Mouse (Mus musculus) limb, embryonic 13.5 days (tissue): ENCODE results near the gene H60b. TPM values are rescaled to one million over a fixed set of nuclear protein-coding genes. Genes with fewer than 3 reads are reported as not detected.

ENCODE experiments used
- ATAC-seq: fragments of 200-750 bp; cut with Nextera tagmentation; 2 replicates; pipeline ENCODE4 v1.8.0; 2017; ENCODE audit warnings: low read depth, moderate number of reproducible peaks, moderate TSS enrichment; ENCODE audit not compliant: low FRiP score
- H3K27ac ChIP-seq: fragments of 300-500 bp; sonication (generic); 2 replicates; pipeline ENCODE4 v1.5.1; 2015; ENCODE audit warnings: inconsistent platforms, mild to moderate bottlenecking, moderate library complexity
- H3K27me3 ChIP-seq: fragments of 300-500 bp; sonication (generic); 2 replicates; pipeline ENCODE4 v1.6.1; 2015; ENCODE audit warnings: mild to moderate bottlenecking, inconsistent platforms
- H3K36me3 ChIP-seq: fragments of 300-500 bp; sonication (generic); 2 replicates; pipeline ENCODE4 v1.6.1; 2015; ENCODE audit warnings: inconsistent platforms, mild to moderate bottlenecking, moderate library complexity
- H3K4me1 ChIP-seq: fragments of 300-500 bp; sonication (generic); 2 replicates; pipeline ENCODE4 v1.6.1; 2015; ENCODE audit warnings: inconsistent platforms
- H3K4me2 ChIP-seq: fragments of 300-500 bp; sonication (generic); replicated peaks from 2 replicates; pipeline ENCODE4 v1.6.1; 2015; ENCODE audit warnings: inconsistent platforms, mild to moderate bottlenecking, moderate library complexity
- H3K4me3 ChIP-seq: fragments of 300-500 bp; sonication (generic); 2 replicates; pipeline ENCODE4 v1.5.1; 2015; ENCODE audit warnings: moderate library complexity, mild to moderate bottlenecking, inconsistent platforms
- H3K9ac ChIP-seq: fragments of 300-500 bp; sonication (generic); 2 replicates; pipeline ENCODE4 v1.6.1; 2015; ENCODE audit warnings: mild to moderate bottlenecking, inconsistent platforms
- H3K9me3 ChIP-seq: fragments of 300-500 bp; sonication (generic); 2 replicates; pipeline ENCODE4 v1.6.1; 2016; ENCODE audit warnings: inconsistent platforms
- WGBS: fragments of 180-500 bp; shearing (Covaris S2); methylation state at CpG from one replicate; pipeline ENCODE4 v1.1.7; 2015; 5-methylcytosine and 5-hydroxymethylcytosine counted together
- polyA plus RNA-seq: library from polyadenylated mRNA; unstranded; fragments of >200 nt; fragmentation: Nextera tagmentation; extraction: Ambion mirVana; gene quantifications from 2 replicates; pipeline ENCODE4 v1.2.1, GENCODE M21; 2015

The H60b gene
- polyA plus RNA-seq, 1 experiment from 2014 or later = 0.62 TPM

- Histone ChIP-seq H3K4me3 (no peak overlapping the region), H3K27me3 (no peaks in the 10 kb centered on the region), H3K4me1 (no peaks in the 10 kb centered on the region), H3K27ac (no peak overlapping the region), H3K4me2 (no peak overlapping the region), H3K9me3 (no peaks in the 10 kb centered on the region), H3K36me3 (no peaks in the 10 kb centered on the region), H3K9ac (no peak overlapping the region)
- no peak for ATAC-seq
- WGBS = 81% methylated on average over 5 of the region's 5 CpGs
These were observed 144.1 kb downstream of the H60b start for GRCm38 (mm10) chr10:22302344-22303057.

- H3K9ac ChIP-seq = no peak overlapping the region
- WGBS = 84% methylated on average over 6 of the region's 6 CpGs
These were observed 145.3 kb downstream of the H60b start for GRCm38 (mm10) chr10:22303736-22304135.

GRCm38 (mm10) chr10:22305801-22306200 is 147.4 kb downstream of the H60b start:
- 80% methylated on average over 4 of the region's 4 CpGs for WGBS
- no peak overlapping the region for H3K4me3 ChIP-seq
- H3K9ac ChIP-seq = no peak overlapping the region
- no peak overlapping the region for H3K4me2 ChIP-seq
- H3K9me3 ChIP-seq = no peaks in the 10 kb centered on the region
- H3K27ac ChIP-seq = no peak overlapping the region
- H3K4me1 ChIP-seq = no peaks in the 10 kb centered on the region
- no peak for ATAC-seq
- no peaks in the 10 kb centered on the region for H3K36me3 ChIP-seq
- no peaks in the 10 kb centered on the region for H3K27me3 ChIP-seq

More at GRCm38 (mm10) chr10:22303736-22304135, 145.3 kb downstream of the H60b start:
- Histone ChIP-seq H3K9me3 (no peaks in the 10 kb centered on the region), H3K27me3 (no peaks in the 10 kb centered on the region), H3K4me2 (no peak overlapping the region), H3K4me1 (no peaks in the 10 kb centered on the region), H3K36me3 (no peaks in the 10 kb centered on the region), H3K4me3 (no peak overlapping the region), H3K27ac (no peak overlapping the region)
- ATAC-seq = no peak

GRCm38 (mm10) chr10:22306452-22306851 is 148.1 kb downstream of the H60b start:
- Histone ChIP-seq H3K9me3 (no peaks in the 10 kb centered on the region), H3K4me3 (no peak overlapping the region), H3K4me2 (no peak overlapping the region), H3K27me3 (no peaks in the 10 kb centered on the region), H3K4me1 (no peaks in the 10 kb centered on the region), H3K36me3 (no peaks in the 10 kb centered on the region), H3K9ac (no peak overlapping the region), H3K27ac (no peak overlapping the region)
- 50% methylated on average over 4 of the region's 4 CpGs for WGBS
- no peak for ATAC-seq

- 69% methylated on average over 1 of the region's 1 CpGs for WGBS
- H3K4me3 ChIP-seq = no peak overlapping the region
- H3K27me3 ChIP-seq = no peaks in the 10 kb centered on the region
- H3K9me3 ChIP-seq = no peaks in the 10 kb centered on the region
- H3K4me2 ChIP-seq = no peak overlapping the region
- no peak for ATAC-seq
- H3K4me1 ChIP-seq = no peaks in the 10 kb centered on the region
- no peaks in the 10 kb centered on the region for H3K36me3 ChIP-seq
- H3K27ac ChIP-seq = no peak overlapping the region
- H3K9ac ChIP-seq = no peak overlapping the region
These were observed 149.8 kb downstream of the H60b start for GRCm38 (mm10) chr10:22308221-22308620.

- Histone ChIP-seq H3K27ac (no peak overlapping the region), H3K4me2 (no peak overlapping the region), H3K4me3 (no peak overlapping the region), H3K9me3 (no peaks in the 10 kb centered on the region), H3K4me1 (no peaks in the 10 kb centered on the region), H3K9ac (no peak overlapping the region), H3K36me3 (no peaks in the 10 kb centered on the region), H3K27me3 (no peaks in the 10 kb centered on the region)
- WGBS = 88% methylated on average over 2 of the region's 2 CpGs
- no peak for ATAC-seq
These were observed 164.5 kb downstream of the H60b start for GRCm38 (mm10) chr10:22322858-22323257.

Other genes with a start within 250 kb of the H60b start
- not detected in 2 replicates for gene 4930444G20Rik, start 90.5 kb upstream of the H60b start, polyA plus RNA-seq
- gene E030030I06Rik, start 9.3 kb upstream of the H60b start, polyA plus RNA-seq = 18.1 and 18.9 TPM in 2 replicates
- gene Raet1e, start within 50 bp of the H60b start, polyA plus RNA-seq = 12.0 and 13.0 TPM in 2 replicates
- gene Raet1d, start 202.0 kb downstream of the H60b start, polyA plus RNA-seq = 27.0 and 27.8 TPM in 2 replicates